Mouse (Mus musculus): ENCODE data around the gene Ddx39. TPM values are rescaled to one million over a fixed set of nuclear protein-coding genes. Genes with fewer than 3 reads are reported as not detected.
A peak's percentile ranks its signal among the peaks of the same experiment; 100 is the strongest.

Ddx39 gene
- polyA plus RNA-seq, 1 experiment from 2014 or later, result 80.9 TPM

DNA sequence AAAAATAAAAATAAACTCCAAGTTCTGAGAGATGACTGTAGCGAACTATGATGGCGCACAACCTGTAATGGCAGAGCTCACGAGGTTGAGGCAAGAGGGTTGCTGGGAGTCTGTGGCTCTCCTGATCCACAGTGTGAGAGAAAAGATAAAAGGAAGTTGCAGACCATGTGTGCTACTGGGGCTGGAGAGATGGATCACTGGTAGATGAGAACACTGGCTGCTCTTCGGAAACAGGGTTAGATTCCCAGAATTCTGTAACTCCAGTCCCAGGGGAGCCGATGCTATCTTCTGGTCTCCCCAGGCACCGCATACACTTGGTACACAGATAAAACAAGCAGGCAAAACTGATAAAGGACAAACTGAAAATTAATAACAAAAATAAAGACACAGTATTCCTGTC lies 28.0 kb downstream of the Ddx39 start:
- peaks cover 42% of the 10 kb centered on the region for H3K4me1 ChIP-seq (ENCODE audit: insufficient read depth)
- no peak overlapping the region for H3K4me2 ChIP-seq (ENCODE audit: low read depth, low read length)
- no peak for TF ChIP-seq CTCF (IDR thresholded peaks at IDR 0.05; ENCODE audit: low read depth)
- TF ChIP-seq EP300 (IDR thresholded peaks at IDR 0.05; ENCODE audit: low read depth), result no peak
- H3K27me3 ChIP-seq (ENCODE audit: insufficient read depth, low read length), result 0 out of 2 replicates have a peak, but pooled peaks cover 7% of the 10 kb centered on the region
- H3K9ac ChIP-seq (replicated peaks), result no peak overlapping the region
- 58% methylated on average over 6 of the region's 6 CpGs for WGBS (ENCODE audit: insufficient replicate concordance)
- ATAC-seq (no peak), DNase-seq (no peak)
- H3K27ac ChIP-seq (ENCODE audit: low read depth), result 0 out of 2 replicates have a peak overlapping the region, but pooled peaks have one; percentile 11
- no peak overlapping the region for H3K4me3 ChIP-seq (ENCODE audit: low read depth, low read length)
- H3K36me3 ChIP-seq (replicated peaks; ENCODE audit: insufficient read depth, low read length), result no peaks in the 10 kb centered on the region
- no peaks in the 10 kb centered on the region for H3K9me3 ChIP-seq (ENCODE audit: low read length)

DNA sequence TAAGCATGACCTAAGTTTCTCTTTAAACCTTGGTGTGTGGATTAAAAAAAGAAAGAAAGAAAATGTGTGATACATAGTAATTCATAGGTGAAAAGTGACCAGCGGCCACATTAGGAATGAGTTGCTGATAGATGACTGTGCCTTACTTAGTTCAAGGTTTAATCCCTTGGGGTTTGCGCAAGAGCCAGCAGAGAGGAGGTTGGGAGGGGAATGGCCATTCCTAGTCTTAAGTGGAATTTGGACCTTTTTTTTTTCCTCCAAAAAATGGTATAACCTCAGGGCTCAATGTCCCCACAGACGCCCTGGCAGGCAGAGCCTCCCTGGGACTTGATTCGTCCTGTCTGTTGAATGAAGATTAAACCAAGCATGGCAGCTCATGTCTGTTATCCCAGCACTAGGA lies 29.1 kb downstream of the Ddx39 start:
- H3K27ac ChIP-seq (ENCODE audit: low read depth), result no peak overlapping the region
- no peak for DNase-seq
- H3K36me3 ChIP-seq (replicated peaks; ENCODE audit: insufficient read depth, low read length), result no peaks in the 10 kb centered on the region
- H3K27me3 ChIP-seq (ENCODE audit: insufficient read depth, low read length), result 0 out of 2 replicates have a peak, but pooled peaks cover 9% of the 10 kb centered on the region
- no peaks in the 10 kb centered on the region for H3K9me3 ChIP-seq (ENCODE audit: low read length)
- WGBS (ENCODE audit: insufficient replicate concordance), result 62% methylated on average over 4 of the region's 4 CpGs
- no peak overlapping the region for H3K9ac ChIP-seq (replicated peaks)
- no peak for TF ChIP-seq CTCF (IDR thresholded peaks at IDR 0.05; ENCODE audit: low read depth)
- no peak for TF ChIP-seq EP300 (IDR thresholded peaks at IDR 0.05; ENCODE audit: low read depth)
- no peak for ATAC-seq
- peaks cover 35% of the 10 kb centered on the region for H3K4me1 ChIP-seq (ENCODE audit: insufficient read depth)
- H3K4me2 ChIP-seq (ENCODE audit: low read depth, low read length), result no peak overlapping the region
- no peak overlapping the region for H3K4me3 ChIP-seq (ENCODE audit: low read depth, low read length)

DNA sequence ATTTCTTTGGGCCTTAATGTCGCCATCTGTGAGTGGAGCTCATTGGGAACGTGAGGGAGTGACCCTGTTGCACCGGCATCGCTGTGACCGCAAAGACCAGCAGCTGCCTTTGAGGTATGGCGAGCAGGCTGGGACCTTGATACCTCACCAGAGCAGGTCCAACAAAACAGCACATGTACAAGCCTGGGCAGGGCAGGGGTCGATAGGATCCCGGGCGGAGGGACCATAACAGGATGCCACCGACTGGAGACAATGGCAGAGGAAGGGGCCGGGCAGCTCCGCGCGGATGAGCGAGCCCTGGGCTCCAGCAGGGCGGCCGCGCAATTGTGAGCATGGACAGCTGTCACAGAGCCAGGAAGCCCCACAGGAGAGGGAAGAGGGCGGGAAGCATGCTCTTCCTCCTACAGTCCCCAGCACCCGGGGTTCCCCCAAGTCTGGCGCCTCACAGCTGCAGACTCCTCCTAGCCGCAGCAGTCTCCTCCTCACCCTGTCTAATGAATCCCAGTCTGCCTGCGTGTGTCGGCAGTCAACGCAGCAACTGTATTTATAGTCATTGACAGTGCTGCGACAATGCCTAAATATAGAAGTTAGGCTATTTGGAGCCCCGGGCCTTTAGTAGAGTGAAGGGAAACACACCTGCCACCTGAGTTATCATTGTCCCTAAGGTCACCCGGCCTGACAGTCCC lies 32.8 kb downstream of the Ddx39 start:
- DNase-seq (peak; percentile 57), ATAC-seq (peak; percentile 77)
- Histone ChIP-seq H3K27me3 (ENCODE audit: insufficient read depth, low read length) (0 out of 2 replicates have a peak, but pooled peaks cover 9% of the 10 kb centered on the region), H3K4me2 (ENCODE audit: low read depth, low read length) (peak overlapping the region; percentile 71), H3K4me3 (ENCODE audit: low read depth, low read length) (peak overlapping the region; percentile 27), H3K27ac (ENCODE audit: low read depth) (peak overlapping the region; percentile 77), H3K4me1 (ENCODE audit: insufficient read depth) (peaks cover 13% of the 10 kb centered on the region), H3K9me3 (ENCODE audit: low read length) (no peaks in the 10 kb centered on the region), H3K9ac (replicated peaks) (peak overlapping the region; percentile 34), H3K36me3 (replicated peaks; ENCODE audit: insufficient read depth, low read length) (no peaks in the 10 kb centered on the region)
- no peak for TF ChIP-seq EP300 (IDR thresholded peaks at IDR 0.05; ENCODE audit: low read depth)
- 0 out of 2 replicates have a peak, but pooled peaks have one; percentile 8 for TF ChIP-seq CTCF (IDR thresholded peaks at IDR 0.05; ENCODE audit: low read depth)
- WGBS (ENCODE audit: insufficient replicate concordance), result 1% methylated on average over 23 of the region's 28 CpGs

DNA sequence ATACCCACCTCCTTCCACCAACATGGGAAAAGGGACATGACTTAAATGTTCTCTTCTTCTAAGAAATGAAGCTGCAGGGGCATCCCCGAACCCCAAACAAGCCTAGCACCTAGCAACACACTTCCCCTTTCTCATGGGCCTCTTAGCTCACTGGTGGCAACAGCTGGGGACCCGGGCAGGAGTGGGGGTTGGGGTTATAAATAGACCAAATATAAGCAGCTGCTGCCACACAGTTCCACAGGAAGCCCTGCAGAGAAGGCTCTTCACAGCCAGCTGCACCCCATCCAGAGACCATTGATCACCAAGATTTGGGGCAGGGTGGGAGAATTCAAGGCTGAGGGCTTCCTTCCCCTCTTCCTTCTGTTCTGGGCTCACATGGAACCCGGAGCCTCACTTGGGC lies 33.7 kb downstream of the Ddx39 start:
- Histone ChIP-seq H3K4me3 (ENCODE audit: low read depth, low read length) (no peak overlapping the region), H3K36me3 (replicated peaks; ENCODE audit: insufficient read depth, low read length) (no peaks in the 10 kb centered on the region), H3K9me3 (ENCODE audit: low read length) (no peaks in the 10 kb centered on the region), H3K27me3 (ENCODE audit: insufficient read depth, low read length) (0 out of 2 replicates have a peak, but pooled peaks cover 9% of the 10 kb centered on the region), H3K4me1 (ENCODE audit: insufficient read depth) (peaks cover 10% of the 10 kb centered on the region), H3K27ac (ENCODE audit: low read depth) (peak overlapping the region; percentile 77), H3K4me2 (ENCODE audit: low read depth, low read length) (peak overlapping the region; percentile 71), H3K9ac (replicated peaks) (no peak overlapping the region)
- 27% methylated on average over 3 of the region's 3 CpGs for WGBS (ENCODE audit: insufficient replicate concordance)
- DNase-seq, result peak; percentile 64
- peak; percentile 76 for ATAC-seq
- no peak for TF ChIP-seq CTCF (IDR thresholded peaks at IDR 0.05; ENCODE audit: low read depth)
- no peak for TF ChIP-seq EP300 (IDR thresholded peaks at IDR 0.05; ENCODE audit: low read depth)

DNA sequence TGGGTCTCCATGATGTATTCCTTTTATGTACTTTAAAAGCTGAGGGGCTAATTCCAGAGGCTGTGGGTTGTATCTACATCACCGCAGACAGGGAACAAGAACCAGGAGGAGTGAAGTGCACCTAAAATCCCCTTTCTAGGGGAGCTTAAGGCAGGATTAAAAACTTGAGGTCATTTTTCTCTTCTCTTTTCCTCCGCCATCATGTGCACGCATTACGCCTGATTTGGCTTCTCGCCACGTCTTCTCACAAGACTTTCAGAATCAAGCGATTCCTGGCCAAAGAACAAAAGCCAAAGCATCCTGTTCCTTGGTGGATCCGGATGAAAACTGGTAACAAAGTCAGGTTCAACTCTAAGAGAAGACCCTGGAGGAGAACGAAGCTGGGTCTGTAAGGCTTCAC lies 34.3 kb downstream of the Ddx39 start:
- Histone ChIP-seq H3K4me3 (ENCODE audit: low read depth, low read length) (no peak overlapping the region), H3K27ac (ENCODE audit: low read depth) (peak overlapping the region; percentile 66; the same call in 1 of the 2 replicates), H3K4me1 (ENCODE audit: insufficient read depth) (peaks cover 10% of the 10 kb centered on the region), H3K9me3 (ENCODE audit: low read length) (no peaks in the 10 kb centered on the region), H3K27me3 (ENCODE audit: insufficient read depth, low read length) (0 out of 2 replicates have a peak, but pooled peaks cover 9% of the 10 kb centered on the region), H3K9ac (replicated peaks) (no peak overlapping the region), H3K4me2 (ENCODE audit: low read depth, low read length) (peak overlapping the region; percentile 71; the same call in 1 of the 2 replicates), H3K36me3 (replicated peaks; ENCODE audit: insufficient read depth, low read length) (no peaks in the 10 kb centered on the region)
- whole genome bisulfite sequencing (ENCODE audit: insufficient replicate concordance), result 72% methylated on average over 9 of the region's 9 CpGs
- DNase-seq (no peak), ATAC-seq (no peak)
- TF ChIP-seq EP300 (IDR thresholded peaks at IDR 0.05; ENCODE audit: low read depth), result no peak
- no peak for TF ChIP-seq CTCF (IDR thresholded peaks at IDR 0.05; ENCODE audit: low read depth)

DNA sequence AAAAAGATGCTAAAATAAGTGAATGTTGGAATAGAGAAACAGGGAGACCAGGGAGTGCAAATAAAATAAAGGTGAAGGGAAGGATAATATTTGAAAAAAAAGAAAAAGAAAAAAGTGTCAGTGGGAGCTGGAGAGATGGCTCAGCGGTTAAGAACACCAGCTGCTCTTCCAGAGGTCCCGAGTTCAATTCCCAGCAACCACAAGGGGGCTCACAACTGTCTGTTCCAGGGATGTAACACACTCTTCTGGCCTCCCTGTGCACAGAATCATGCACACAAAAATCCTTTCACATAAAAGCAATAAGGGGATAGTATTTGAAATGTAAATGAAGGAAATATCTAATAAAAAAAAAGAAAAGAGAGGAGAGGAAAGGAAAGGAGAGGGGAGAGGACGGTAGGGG lies 39.2 kb downstream of the Ddx39 start:
- ATAC-seq, result no peak
- 59% methylated on average over 3 of the region's 3 CpGs for WGBS (ENCODE audit: insufficient replicate concordance)
- no peaks in the 10 kb centered on the region for H3K9me3 ChIP-seq (ENCODE audit: low read length)
- TF ChIP-seq CTCF (IDR thresholded peaks at IDR 0.05; ENCODE audit: low read depth) (peak; percentile 29; the same call in 1 of the 2 replicates), EP300 (IDR thresholded peaks at IDR 0.05; ENCODE audit: low read depth) (no peak)
- no peak overlapping the region for H3K27ac ChIP-seq (ENCODE audit: low read depth)
- no peaks in the 10 kb centered on the region for H3K27me3 ChIP-seq (ENCODE audit: insufficient read depth, low read length)
- no peaks in the 10 kb centered on the region for H3K36me3 ChIP-seq (replicated peaks; ENCODE audit: insufficient read depth, low read length)
- no peak for DNase-seq
- no peaks in the 10 kb centered on the region for H3K4me1 ChIP-seq (ENCODE audit: insufficient read depth)
- H3K4me3 ChIP-seq (ENCODE audit: low read depth, low read length), result no peak overlapping the region
- H3K4me2 ChIP-seq (ENCODE audit: low read depth, low read length), result no peak overlapping the region
- no peak overlapping the region for H3K9ac ChIP-seq (replicated peaks)
